Mouse (Mus musculus) CD4-positive, CD25-positive, alpha-beta regulatory T cell, adult 9 weeks (primary cell): ENCODE results near the gene Hhex. TPM values are rescaled to one million over a fixed set of nuclear protein-coding genes. Genes with fewer than 3 reads are reported as not detected.

Experiments used
- polyA plus RNA-seq: library from polyadenylated mRNA; unstranded; fragments of 100-300 nt; shearing (Covaris generic); gene quantifications from one replicate; pipeline ENCODE4 v1.2.1, GENCODE M21; 2017

Gene Hhex
- 0.15 TPM for polyA plus RNA-seq

DNA sequence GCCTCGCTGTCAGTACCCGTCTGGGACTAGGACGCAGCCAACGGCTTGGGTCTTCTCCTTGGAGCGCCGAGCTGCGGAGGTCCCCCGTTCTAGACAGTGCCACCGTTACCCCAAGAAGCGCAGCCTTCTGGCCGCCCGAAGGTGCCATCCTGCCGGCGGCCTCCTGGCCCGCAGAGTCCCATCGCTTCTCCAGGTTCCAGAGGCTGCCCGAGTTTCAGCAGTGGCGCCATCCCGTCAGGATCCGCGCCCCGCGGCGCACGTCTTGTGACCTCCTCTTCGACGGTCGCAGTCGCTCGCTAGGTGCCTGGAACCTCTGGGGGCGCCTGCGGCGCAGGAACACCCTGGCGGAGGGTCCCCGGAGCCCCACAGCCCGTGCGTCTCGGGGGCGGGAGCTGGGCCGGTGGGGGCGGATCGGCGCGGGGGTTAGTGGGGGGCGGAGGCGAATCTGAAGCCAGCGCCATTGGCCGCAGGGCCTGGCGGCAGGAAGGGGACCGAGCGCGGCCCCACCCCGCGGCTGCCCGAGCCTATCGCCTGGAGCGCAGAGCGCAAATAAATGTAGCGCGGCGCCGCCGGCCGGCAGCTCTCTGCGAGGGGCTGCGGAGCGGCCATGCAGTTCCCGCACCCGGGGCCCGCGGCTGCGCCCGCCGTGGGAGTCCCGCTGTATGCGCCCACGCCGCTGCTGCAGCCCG is at the start of gene Hhex:
Gene Hhex, plus strand, starts transcription at position 548 of the 689 bp plus-strand sequence.

Other genes starting within 250 kb of the Hhex start
- gene March5, start 227.3 kb upstream of the Hhex start, polyA plus RNA-seq = 8.8 TPM
- not detected for gene Cpeb3, start 226.2 kb upstream of the Hhex start, polyA plus RNA-seq
- 29.9 TPM for gene Ide, start 97.0 kb upstream of the Hhex start, polyA plus RNA-seq
- gene Kif11, start 58.4 kb upstream of the Hhex start, polyA plus RNA-seq = 4.4 TPM
- 44.2 TPM for gene Exoc6, start 115.6 kb downstream of the Hhex start, polyA plus RNA-seq